Mouse (Mus musculus) myocyte (in vitro differentiated cells): ENCODE data around the gene Brsk1. TPM values are rescaled to one million over a fixed set of nuclear protein-coding genes. Genes with fewer than 3 reads are reported as not detected.

Experiments
- H3K27me3 ChIP-seq: one replicate; pipeline ENCODE4 v1.6.1; 2011; ENCODE audit not compliant: control insufficient read depth, insufficient read depth, insufficient read length
- H3K36me3 ChIP-seq: one replicate; pipeline ENCODE4 v1.6.1; 2011; ENCODE audit not compliant: control insufficient read depth, insufficient read depth
- H3K4me2 ChIP-seq: one replicate; pipeline ENCODE4 v1.6.1; 2011; ENCODE audit warnings: low read depth, control low read depth
- H3K4me3 ChIP-seq: one replicate; pipeline ENCODE4 v1.5.1; 2011; ENCODE audit warnings: mild to moderate bottlenecking, control low read depth, moderate library complexity
- H3K79me2 ChIP-seq: one replicate; pipeline ENCODE4 v1.6.1; 2011; ENCODE audit not compliant: control insufficient read depth, insufficient read depth
- H3ac ChIP-seq: one replicate; pipeline ENCODE4 v1.6.1; 2011; ENCODE audit not compliant: control insufficient read depth, insufficient read length
- CEBPB ChIP-seq: IDR thresholded peaks from 2 replicates; pipeline ENCODE4 v1.6.1; 2011; ENCODE audit warnings: mild to moderate bottlenecking, moderate library complexity; ENCODE audit not compliant: poor library complexity, insufficient read depth, severe bottlenecking
- E2F4 ChIP-seq: IDR thresholded peaks from one replicate; pipeline ENCODE4 v1.6.1; 2011; ENCODE audit warnings: mild to moderate bottlenecking, control low read depth, moderate library complexity; ENCODE audit not compliant: insufficient read depth
- MAX ChIP-seq: IDR thresholded peaks from one replicate; pipeline ENCODE4 v1.6.1; 2011; ENCODE audit warnings: low read depth, mild to moderate bottlenecking, control low read depth
- MYOD1 ChIP-seq, 3 experiments: IDR thresholded peaks; one replicate each; pipeline ENCODE4 v1.6.1; 2011; ENCODE audit warnings: control low read depth in 2 of 3, low read depth in 2 of 3, mild to moderate bottlenecking in 2 of 3, moderate library complexity in 1 of 3; ENCODE audit not compliant: insufficient read length in 2 of 3, control insufficient read depth in 1 of 3
- MYOG ChIP-seq, 3 experiments: IDR thresholded peaks; one replicate each; pipeline ENCODE4 v1.6.1; 2011; ENCODE audit warnings: control low read depth in 2 of 3, low read depth in 2 of 3, mild to moderate bottlenecking in 2 of 3; ENCODE audit not compliant: insufficient read length in 2 of 3, control insufficient read depth in 1 of 3, insufficient read depth in 1 of 3
- POLR2A ChIP-seq: IDR thresholded peaks from one replicate; pipeline ENCODE4 v1.6.1; 2011; ENCODE audit warnings: low read depth, mild to moderate bottlenecking, control low read depth, moderate library complexity; ENCODE audit not compliant: insufficient read length
- POLR2AphosphoS2 ChIP-seq: IDR thresholded peaks from one replicate; pipeline ENCODE4 v1.6.1; 2011; ENCODE audit warnings: low read depth, control low read depth; ENCODE audit not compliant: insufficient read length
- REST ChIP-seq: IDR thresholded peaks from one replicate; pipeline ENCODE4 v1.6.1; 2011; ENCODE audit warnings: mild to moderate bottlenecking, control low read depth, moderate library complexity; ENCODE audit not compliant: insufficient read depth, insufficient read length
- SRF ChIP-seq: IDR thresholded peaks from one replicate; pipeline ENCODE4 v1.6.1; 2011; ENCODE audit warnings: low read depth; ENCODE audit not compliant: control insufficient read depth, insufficient read length
- TCF12 ChIP-seq: IDR thresholded peaks from one replicate; pipeline ENCODE4 v1.6.1; 2011; ENCODE audit warnings: mild to moderate bottlenecking, control low read depth; ENCODE audit not compliant: poor library complexity, insufficient read depth, severe bottlenecking
- TCF3 ChIP-seq: IDR thresholded peaks from one replicate; pipeline ENCODE4 v1.6.1; 2011; ENCODE audit warnings: low read depth, control low read depth; ENCODE audit not compliant: insufficient read length
- USF1 ChIP-seq: IDR thresholded peaks from one replicate; pipeline ENCODE4 v1.6.1; 2011; ENCODE audit warnings: low read depth, mild to moderate bottlenecking, control low read depth, moderate library complexity
- polyA plus RNA-seq: library from polyadenylated mRNA; unstranded; fragments of >200 nt; fragmentation: generic; extraction: Trizol; gene quantifications from one replicate; pipeline ENCODE4 v1.2.1, GENCODE M21; 2012; ENCODE audit warnings: missing spikeins

Gene Brsk1
- polyA plus RNA-seq, 1 experiment: 7.0 TPM

GRCm38 (mm10) chr7:4705098-4705497 lies 14.7 kb downstream of the Brsk1 start:
- Histone ChIP-seq H3K79me2 (no peaks in the 10 kb centered on the region), H3K4me3 (no peak overlapping the region), H3K36me3 (no peaks in the 10 kb centered on the region), H3K4me2 (no peak overlapping the region), H3K27me3 (no peaks in the 10 kb centered on the region), H3ac (no peak overlapping the region)
- no peak for TF ChIP-seq TCF12
- TF ChIP-seq POLR2AphosphoS2: no peak
- no peak for TF ChIP-seq MAX
- no peak for TF ChIP-seq CEBPB
- TF ChIP-seq REST: no peak

- Histone ChIP-seq H3K4me2 (no peak overlapping the region), H3K27me3 (no peaks in the 10 kb centered on the region), H3K4me3 (no peak overlapping the region), H3K79me2 (no peaks in the 10 kb centered on the region), H3K36me3 (no peaks in the 10 kb centered on the region), H3ac (no peak overlapping the region)
- TF ChIP-seq MYOD1 (IDR thresholded peaks at IDR 0.05; ENCODE audit: control insufficient read depth in 1 of 3, insufficient read length in 2 of 3, low read depth in 2 of 3) (no peak), CEBPB (no peak), REST (no peak)
These were observed 22.2 kb downstream of the Brsk1 start for GRCm38 (mm10) chr7:4712594-4712993.

GRCm38 (mm10) chr7:4716955-4717354 lies 26.6 kb downstream of the Brsk1 start:
- Histone ChIP-seq H3K27me3 (no peaks in the 10 kb centered on the region), H3K79me2 (no peaks in the 10 kb centered on the region), H3ac (no peak overlapping the region), H3K4me2 (no peak overlapping the region), H3K36me3 (no peaks in the 10 kb centered on the region), H3K4me3 (no peak overlapping the region)
- TF ChIP-seq E2F4 (no peak), MYOD1 (IDR thresholded peaks at IDR 0.05; ENCODE audit: control insufficient read depth in 1 of 3, insufficient read length in 2 of 3, low read depth in 2 of 3) (no peak), CEBPB (no peak), MAX (no peak), USF1 (no peak), MYOG (IDR thresholded peaks at IDR 0.05; ENCODE audit: control insufficient read depth in 1 of 3, insufficient read depth in 1 of 3, insufficient read length in 2 of 3, low read depth in 2 of 3) (no peak), POLR2A (no peak), TCF3 (no peak), REST (no peak), SRF (no peak), POLR2AphosphoS2 (no peak), TCF12 (no peak)

- H3K4me3 ChIP-seq: no peak overlapping the region
- H3ac ChIP-seq: no peak overlapping the region
- H3K27me3 ChIP-seq: no peaks in the 10 kb centered on the region
- H3K79me2 ChIP-seq: no peaks in the 10 kb centered on the region
- H3K4me2 ChIP-seq: no peak overlapping the region
- no peaks in the 10 kb centered on the region for H3K36me3 ChIP-seq
- TF ChIP-seq REST (no peak), SRF (no peak), MYOD1 (IDR thresholded peaks at IDR 0.05; ENCODE audit: control insufficient read depth in 1 of 3, insufficient read length in 2 of 3, low read depth in 2 of 3) (no peak), CEBPB (no peak), POLR2AphosphoS2 (no peak), MAX (no peak), TCF12 (no peak), POLR2A (no peak), MYOG (IDR thresholded peaks at IDR 0.05; ENCODE audit: control insufficient read depth in 1 of 3, insufficient read depth in 1 of 3, insufficient read length in 2 of 3, low read depth in 2 of 3) (no peak), USF1 (no peak), TCF3 (no peak), E2F4 (no peak)
These were observed 28.9 kb downstream of the Brsk1 start for GRCm38 (mm10) chr7:4719276-4719675.

- H3K4me3 ChIP-seq: no peak overlapping the region
- TF ChIP-seq MYOD1 (IDR thresholded peaks at IDR 0.05; ENCODE audit: control insufficient read depth in 1 of 3, insufficient read length in 2 of 3, low read depth in 2 of 3): no peak
- no peak for TF ChIP-seq REST
- TF ChIP-seq E2F4: no peak
- no peaks in the 10 kb centered on the region for H3K79me2 ChIP-seq
- no peak overlapping the region for H3K4me2 ChIP-seq
- H3K36me3 ChIP-seq: no peaks in the 10 kb centered on the region
- H3ac ChIP-seq: no peak overlapping the region
- H3K27me3 ChIP-seq: no peaks in the 10 kb centered on the region
These were observed 33.1 kb downstream of the Brsk1 start for GRCm38 (mm10) chr7:4723508-4723907.

GRCm38 (mm10) chr7:4724359-4724758 lies 34.0 kb downstream of the Brsk1 start:
- Histone ChIP-seq H3K4me3 (no peak overlapping the region), H3K79me2 (no peaks in the 10 kb centered on the region), H3K4me2 (no peak overlapping the region), H3ac (no peak overlapping the region), H3K36me3 (no peaks in the 10 kb centered on the region), H3K27me3 (no peaks in the 10 kb centered on the region)
- no peak for TF ChIP-seq REST
- no peak for TF ChIP-seq POLR2A
- TF ChIP-seq SRF: no peak
- TF ChIP-seq TCF3: no peak
